Mouse (Mus musculus) brain, embryonic 18.5 days (tissue): ENCODE measurements around the gene Olfr309.
"Not testable (repeated sequence)": the region's sequence is repeated elsewhere in the genome, so short reads cannot be mapped to it uniquely, and the experiment has no call there.

Source experiments
- DNase-seq: peaks from one replicate; pipeline ENCODE4 v3.0.0-alpha.2; 2012; ENCODE audit warnings: low read depth, low spot score

The Olfr309 gene

GRCm38 (mm10) chr7:86313608-86314007, at the start of gene Olfr309:
TSS of gene Olfr309 (minus strand) at chr7:86313708.
- DNase-seq, result no peak

GRCm38 (mm10) chr7:86346296-86346695, 32.8 kb upstream of the Olfr309 start:
- DNase-seq, result not testable (repeated sequence)

- DNase-seq, result no peak
Observed at GRCm38 (mm10) chr7:86344253-86344652, 30.7 kb upstream of the Olfr309 start.

- DNase-seq, result no peak
Observed at GRCm38 (mm10) chr7:86342881-86343565, 29.5 kb upstream of the Olfr309 start.

GRCm38 (mm10) chr7:86337486-86337885, 24.0 kb upstream of the Olfr309 start, which contains the start of gene Olfr307:
TSS of gene Olfr307 (minus strand) at chr7:86337586.
- no peak for DNase-seq

- DNase-seq, result no peak
Observed at GRCm38 (mm10) chr7:86325530-86325929, 12.0 kb upstream of the Olfr309 start, which contains the start of gene Olfr308. TSS of gene Olfr308 (minus strand) at chr7:86325630.

GRCm38 (mm10) chr7:86321323-86321722, 7.8 kb upstream of the Olfr309 start:
- no peak for DNase-seq

GRCm38 (mm10) chr7:86277072-86277471, 36.4 kb downstream of the Olfr309 start, which contains the start of gene Olfr310:
TSS of gene Olfr310 (minus strand) at chr7:86277172.
- no peak for DNase-seq
